Mouse (Mus musculus): ENCODE measurements around the gene 4930447C04Rik.

4930447C04Rik gene

DNA sequence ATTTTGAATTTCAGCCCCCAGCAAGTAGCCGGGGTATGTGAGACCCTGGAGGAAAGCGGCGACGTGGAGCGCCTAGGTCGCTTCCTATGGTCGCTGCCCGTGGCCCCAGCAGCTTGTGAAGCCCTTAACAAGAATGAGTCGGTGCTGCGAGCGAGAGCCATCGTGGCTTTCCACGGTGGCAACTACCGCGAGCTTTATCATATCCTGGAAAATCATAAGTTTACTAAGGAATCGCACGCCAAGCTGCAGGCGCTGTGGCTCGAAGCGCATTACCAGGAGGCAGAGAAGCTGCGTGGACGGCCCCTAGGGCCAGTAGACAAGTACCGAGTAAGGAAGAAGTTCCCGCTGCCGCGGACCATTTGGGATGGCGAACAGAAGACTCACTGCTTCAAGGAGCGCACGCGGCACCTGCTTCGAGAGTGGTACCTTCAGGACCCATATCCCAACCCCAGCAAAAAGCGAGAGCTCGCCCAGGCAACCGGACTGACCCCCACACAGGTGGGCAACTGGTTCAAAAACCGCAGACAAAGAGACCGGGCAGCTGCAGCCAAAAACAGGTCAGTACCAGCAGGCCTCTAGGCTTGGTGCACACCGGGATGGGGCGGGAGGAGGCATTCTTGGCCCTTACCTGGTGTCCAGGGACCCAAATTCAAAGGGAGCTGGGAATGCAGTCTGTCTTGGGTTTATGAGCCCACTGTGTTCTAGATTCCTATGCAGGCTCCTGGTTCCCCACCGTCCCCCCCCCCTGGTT, at the start of gene 4930447C04Rik:
4930447C04Rik (minus strand) TSS at position 704 of the 751 bp plus-strand sequence.
- CTCF ChIA-PET: interaction anchor here in 1 of 4 experiments (2.1 kb wide), 1 partner anchor 106 kb away, joined by 6 read pairs; no protein-coding TSS in a partner anchor
- POLR2A ChIA-PET: interaction anchor here in 1 of 4 experiments (0.6 to 1.3 kb wide), 3 partner anchors 13 to 203 kb away, joined by 3 to 4 read pairs (median 4); no protein-coding TSS in a partner anchor

DNA sequence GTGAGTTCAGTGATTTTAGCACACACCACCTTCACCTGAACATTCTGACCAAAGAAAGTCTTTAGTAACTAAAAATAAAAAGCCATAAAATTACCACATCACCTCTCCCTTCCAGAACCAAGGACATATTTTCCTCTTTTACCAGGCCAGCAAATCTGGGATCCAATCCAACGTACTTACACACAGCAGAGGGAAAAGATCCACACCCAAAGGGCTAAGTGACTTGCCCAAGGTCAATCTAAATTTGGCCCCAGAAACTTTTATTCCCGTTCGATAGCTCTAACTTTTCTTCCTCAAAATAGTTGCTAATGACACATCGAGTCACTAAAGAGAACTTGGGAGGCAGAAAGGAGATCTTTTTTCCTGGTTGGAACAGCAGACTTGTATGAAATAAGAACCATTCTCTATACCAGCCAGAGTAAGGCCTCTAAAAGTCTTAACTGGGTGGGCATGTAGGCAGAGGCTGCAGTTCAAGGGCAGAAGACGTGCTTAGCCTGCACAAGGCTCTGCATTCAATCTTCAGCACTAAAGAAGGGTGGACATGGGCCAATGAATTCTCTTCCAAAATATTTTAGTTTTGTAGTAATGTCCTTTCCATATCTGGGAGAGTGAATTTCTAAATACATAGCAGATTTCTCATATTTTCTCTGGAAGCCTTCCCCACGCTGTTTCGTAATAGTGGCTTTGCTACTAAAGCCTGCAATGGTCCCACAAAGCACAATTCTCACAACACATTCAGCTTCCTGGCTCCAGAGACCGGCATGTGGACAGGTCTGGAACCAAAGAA, 42.7 kb upstream of the 4930447C04Rik start:
- CTCF ChIA-PET: no interaction called here
- POLR2A ChIA-PET: no interaction called here

DNA sequence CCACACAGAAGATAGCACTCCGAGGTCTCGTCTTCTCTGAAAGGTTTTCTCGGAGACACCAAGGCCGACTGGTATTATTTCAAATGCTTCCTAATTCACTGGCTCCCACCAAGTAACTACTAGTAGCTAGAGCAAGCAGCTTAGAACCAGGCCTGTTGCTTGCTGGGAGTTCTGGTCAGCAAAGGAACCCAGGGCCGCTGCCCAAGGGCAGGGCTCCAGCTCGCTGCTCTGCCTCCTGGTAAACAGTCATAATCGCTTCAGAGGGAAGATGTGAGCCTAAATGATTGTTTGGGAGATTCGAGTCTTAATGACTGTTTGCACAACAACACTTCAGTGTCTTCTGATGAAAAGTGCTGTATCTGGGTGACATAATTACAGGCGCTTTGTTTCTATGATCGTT, 42.0 kb upstream of the 4930447C04Rik start:
- CTCF ChIA-PET: no interaction called here
- POLR2A ChIA-PET: no interaction called here

DNA sequence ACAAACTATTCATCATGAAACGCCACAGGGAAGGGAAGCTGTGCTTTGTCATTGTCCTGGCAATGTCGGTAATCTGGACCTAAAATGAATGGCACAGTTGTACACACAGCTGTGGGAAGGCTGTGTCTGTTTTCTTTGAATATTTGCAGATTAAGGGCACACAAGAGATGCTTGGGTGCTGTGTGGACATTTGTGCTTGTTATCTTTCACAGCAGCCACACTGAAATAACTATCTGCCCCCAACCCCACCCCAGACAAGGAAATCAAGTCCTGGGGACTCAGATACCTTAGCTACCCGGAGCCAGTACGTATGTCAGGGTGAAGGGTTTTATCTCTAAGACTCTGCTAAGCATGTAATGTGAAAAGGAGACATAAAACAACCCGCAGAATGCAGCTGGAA, 38.7 kb upstream of the 4930447C04Rik start:
- CTCF ChIA-PET: no interaction called here
- POLR2A ChIA-PET: interaction anchor here in 1 of 4 experiments (0.6 kb wide), 1 partner anchor 442 kb away, joined by 4 read pairs; no protein-coding TSS in a partner anchor

DNA sequence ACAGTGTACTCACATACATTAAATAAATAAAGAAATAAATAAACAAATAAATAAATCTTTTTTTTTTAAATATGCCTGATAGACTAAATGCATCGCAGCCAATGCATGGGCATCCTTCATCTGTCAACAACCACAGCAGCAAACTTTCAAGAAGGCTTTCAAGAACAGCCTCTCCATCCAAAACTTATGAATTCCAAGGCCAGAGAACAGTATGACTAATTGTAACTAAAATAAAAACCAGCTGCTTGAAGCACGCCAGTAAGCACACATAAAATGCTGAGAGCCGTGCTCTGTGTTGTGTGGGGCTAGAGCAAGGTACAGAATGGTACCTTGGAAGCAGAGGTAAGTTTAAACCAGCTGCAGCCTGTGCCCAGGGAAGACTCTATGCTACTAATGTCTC, 37.3 kb upstream of the 4930447C04Rik start:
- ChIA-PET POLR2A (no interaction called here), CTCF (interaction anchor here in 3 of 4 experiments (2.3 to 3.4 kb wide), 3 partner anchors 142 to 516 kb away, joined by 9 to 61 read pairs (median 30); no protein-coding TSS in a partner anchor)

DNA sequence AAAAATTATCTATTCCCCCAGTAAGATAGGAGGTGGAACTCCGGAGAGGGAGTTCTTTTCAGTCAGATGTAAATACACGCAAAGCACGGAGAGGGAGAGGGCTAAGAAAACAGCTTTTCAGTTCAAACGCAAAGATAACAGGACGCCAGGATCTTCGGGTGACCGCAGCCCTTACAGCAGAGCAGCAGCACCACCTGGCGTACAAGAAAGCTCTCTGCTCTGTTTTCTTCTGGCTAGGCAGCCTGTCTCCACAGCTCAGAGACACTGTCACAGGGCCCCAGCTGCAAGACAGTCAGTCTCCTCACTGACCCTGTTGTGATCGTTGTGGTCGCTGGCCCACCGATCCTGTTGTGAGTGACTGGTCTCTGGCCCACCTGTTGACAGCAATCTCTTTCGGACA, 36.1 kb upstream of the 4930447C04Rik start:
- ChIA-PET CTCF (interaction anchor here (0.5 to 3.4 kb wide), 75 partner anchors 8 to 1208 kb away, joined by 3 to 61 read pairs (median 5); no protein-coding TSS in a partner anchor), POLR2A (interaction anchor here in 3 of 4 experiments (0.5 to 2.0 kb wide), 11 partner anchors 21 to 931 kb away, joined by 3 to 9 read pairs (median 4); no protein-coding TSS in a partner anchor)

DNA sequence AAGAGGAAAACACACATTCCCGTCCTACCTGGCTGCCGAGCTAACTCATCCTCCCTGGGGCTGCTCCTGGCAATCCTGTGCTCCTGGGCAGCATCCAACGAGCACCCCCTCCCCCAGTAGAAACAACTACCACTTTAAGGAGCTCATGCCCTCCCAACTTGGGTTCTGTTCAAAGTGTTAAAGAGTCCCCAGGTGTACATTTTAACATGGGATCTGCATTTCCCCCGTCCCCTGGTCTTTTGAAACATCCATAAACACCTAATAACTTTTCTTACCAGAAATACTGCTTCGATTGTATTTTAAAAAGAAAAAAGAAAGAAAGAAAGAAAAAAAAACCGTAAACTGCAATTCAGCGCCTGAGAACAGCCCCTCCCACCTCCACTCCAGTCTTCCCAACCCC, 35.6 kb upstream of the 4930447C04Rik start:
- ChIA-PET CTCF (interaction anchor here (0.5 to 3.4 kb wide), 65 partner anchors 9 to 578 kb away, joined by 3 to 61 read pairs (median 5); no protein-coding TSS in a partner anchor), POLR2A (interaction anchor here in 3 of 4 experiments (0.6 to 2.0 kb wide), 8 partner anchors 21 to 931 kb away, joined by 3 to 9 read pairs (median 4); no protein-coding TSS in a partner anchor)

DNA sequence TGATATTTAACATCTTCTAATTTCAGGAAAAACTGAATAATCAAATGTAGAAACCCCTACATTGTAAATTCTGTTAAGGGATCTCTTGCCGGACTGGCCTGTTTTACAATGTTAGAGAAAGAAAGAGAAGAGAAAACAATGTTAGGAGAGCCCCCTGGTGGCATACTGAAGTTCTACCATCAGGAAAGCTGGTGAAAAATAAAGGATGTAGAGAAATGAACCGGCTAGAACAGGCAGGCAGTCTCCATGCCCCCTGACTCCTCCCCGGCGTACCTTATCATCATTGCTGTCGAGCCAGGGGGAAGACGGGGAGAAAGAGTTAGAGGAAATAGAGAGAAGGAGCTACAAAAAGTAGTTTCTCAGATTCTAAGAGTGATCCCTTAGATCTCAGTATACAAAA, 32.6 kb upstream of the 4930447C04Rik start:
- POLR2A ChIA-PET: interaction anchor here in 3 of 4 experiments (1.3 to 1.6 kb wide), 3 partner anchors 125 to 213 kb away, joined by 3 to 4 read pairs (median 3); no protein-coding TSS in a partner anchor
- CTCF ChIA-PET: interaction anchor here (0.6 to 2.0 kb wide), 29 partner anchors 10 to 660 kb away, joined by 3 to 12 read pairs (median 4); no protein-coding TSS in a partner anchor

DNA sequence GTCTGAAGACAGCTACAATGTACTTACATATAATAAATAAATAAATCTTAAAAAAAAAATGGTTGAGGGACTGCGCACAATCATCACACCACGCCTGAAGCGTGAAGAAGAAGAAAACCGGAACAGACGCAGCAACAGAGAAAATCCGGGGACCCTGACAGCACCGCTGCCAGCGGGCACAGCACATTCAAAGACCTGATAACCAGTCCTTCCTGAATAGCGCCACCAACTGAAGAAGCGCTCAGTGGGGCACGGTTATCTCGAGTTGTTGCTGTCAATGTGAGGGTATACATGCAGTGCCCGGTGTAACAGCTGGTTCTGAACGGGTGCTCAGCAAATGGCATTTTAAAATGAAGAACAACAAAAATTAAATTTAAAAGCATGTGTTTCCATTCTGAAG, 30.0 kb upstream of the 4930447C04Rik start:
- ChIA-PET POLR2A (interaction anchor here in 1 of 4 experiments (0.9 to 1.1 kb wide), 3 partner anchors 8 to 124 kb away, joined by 3 read pairs; no protein-coding TSS in a partner anchor), CTCF (interaction anchor here in 2 of 4 experiments (0.8 to 2.3 kb wide), 3 partner anchors 123 to 135 kb away, joined by 3 to 5 read pairs (median 5); no protein-coding TSS in a partner anchor)

DNA sequence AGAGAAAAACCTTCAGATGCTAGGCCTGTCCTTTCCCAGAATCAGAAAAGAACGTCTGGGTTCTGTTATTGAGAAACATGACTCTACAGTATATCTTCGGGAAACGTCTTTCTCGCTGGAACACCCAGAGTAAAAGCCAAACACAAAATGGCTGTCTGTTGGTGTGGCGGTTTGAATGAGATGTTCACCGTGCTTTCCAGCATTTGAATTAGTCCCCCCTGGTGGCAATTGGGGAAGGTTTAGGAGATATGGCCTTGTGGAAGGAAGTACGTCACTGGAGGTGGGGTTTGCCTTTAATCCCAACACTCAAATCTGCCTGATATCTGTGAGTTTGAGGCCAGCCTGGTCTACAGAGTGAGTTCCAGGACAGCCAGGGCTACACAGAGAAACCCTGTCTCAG, 27.0 kb upstream of the 4930447C04Rik start:
- ChIA-PET POLR2A (interaction anchor here in 1 of 4 experiments (0.8 kb wide), 1 partner anchor 109 kb away, joined by 3 read pairs; no protein-coding TSS in a partner anchor), CTCF (interaction anchor here in 3 of 4 experiments (0.9 to 1.4 kb wide), 4 partner anchors 9 to 493 kb away, joined by 3 read pairs; no protein-coding TSS in a partner anchor)

DNA sequence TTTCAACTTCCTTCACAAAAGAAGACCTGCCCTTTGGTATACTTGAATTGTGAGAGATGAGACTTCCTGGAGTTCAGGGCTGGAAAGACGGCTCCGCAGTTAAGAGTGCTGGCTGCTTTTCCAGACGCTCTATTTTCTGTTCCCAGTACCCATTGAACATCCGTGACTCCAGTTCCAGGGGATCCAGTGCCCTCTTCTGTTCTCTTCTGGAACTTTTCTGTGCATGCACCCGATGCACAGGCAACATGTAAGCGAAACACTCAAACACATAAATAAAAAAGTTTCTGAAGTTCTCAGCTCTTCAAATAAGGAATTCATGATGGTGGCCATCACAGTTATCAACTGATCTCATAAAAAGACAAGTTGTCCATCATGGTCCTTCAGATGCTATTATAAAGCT, 22.2 kb upstream of the 4930447C04Rik start:
- CTCF ChIA-PET: interaction anchor here in 3 of 4 experiments (0.6 to 2.7 kb wide), 6 partner anchors 9 to 128 kb away, joined by 3 to 10 read pairs (median 5); no protein-coding TSS in a partner anchor
- POLR2A ChIA-PET: interaction anchor here in 1 of 4 experiments (0.6 kb wide), 1 partner anchor 8 kb away, joined by 3 read pairs; no protein-coding TSS in a partner anchor

DNA sequence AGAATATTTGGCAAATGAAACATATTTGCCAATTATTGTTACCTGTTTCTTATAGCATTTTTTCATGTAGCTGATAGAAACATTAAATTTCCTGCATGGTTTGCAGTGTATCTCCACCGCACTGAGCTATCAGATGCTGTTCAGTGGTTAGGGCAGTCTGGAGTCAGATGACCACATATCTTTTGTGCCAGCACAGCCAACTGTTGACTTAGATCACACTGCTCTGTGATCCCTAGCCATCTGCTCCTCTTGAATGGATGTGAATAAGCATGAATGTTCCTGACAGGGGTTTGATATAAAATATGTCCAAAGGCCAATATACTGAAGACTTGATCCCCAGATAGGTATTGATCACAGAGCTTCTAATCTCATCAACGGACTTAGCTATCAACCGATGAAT, 17.9 kb upstream of the 4930447C04Rik start:
- ChIA-PET POLR2A (interaction anchor here in 2 of 4 experiments (0.7 to 1.2 kb wide), 2 partner anchors 12 to 524 kb away, joined by 3 read pairs; no protein-coding TSS in a partner anchor), CTCF (no interaction called here)

DNA sequence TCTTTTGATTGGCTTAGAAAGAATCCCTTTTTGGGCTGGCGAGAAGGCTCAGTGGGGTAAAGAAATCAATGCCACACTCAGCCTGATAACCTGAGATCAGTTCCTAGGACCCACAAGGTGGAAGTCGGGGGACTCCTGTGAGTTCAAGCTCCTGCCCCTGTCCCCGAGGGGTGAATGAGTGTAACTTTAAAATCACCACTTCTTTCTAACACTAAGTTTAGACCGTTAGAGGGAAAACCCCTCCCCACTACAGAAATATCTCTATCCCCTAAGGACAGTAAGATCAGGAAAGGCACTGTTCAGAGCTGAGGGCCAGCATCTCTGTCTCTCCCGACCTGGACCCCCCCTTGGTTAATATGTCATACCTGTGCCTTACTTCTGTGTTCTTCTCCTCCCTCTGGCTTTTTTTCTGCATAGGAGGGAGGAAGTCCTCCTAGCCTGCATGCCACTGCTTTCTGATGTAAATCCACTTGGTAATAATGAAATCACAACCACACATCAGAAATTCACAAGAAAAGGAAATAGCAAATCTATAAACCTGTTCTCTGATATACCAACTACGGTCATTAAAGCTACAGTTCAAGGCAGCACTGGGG, 17.4 kb upstream of the 4930447C04Rik start:
- ChIA-PET POLR2A (interaction anchor here in 1 of 4 experiments (1.2 kb wide), 1 partner anchor 12 kb away, joined by 3 read pairs; no protein-coding TSS in a partner anchor), CTCF (interaction anchor here in 1 of 4 experiments (0.6 to 1.1 kb wide), 2 partner anchors 193 to 496 kb away, joined by 3 read pairs; no protein-coding TSS in a partner anchor)

DNA sequence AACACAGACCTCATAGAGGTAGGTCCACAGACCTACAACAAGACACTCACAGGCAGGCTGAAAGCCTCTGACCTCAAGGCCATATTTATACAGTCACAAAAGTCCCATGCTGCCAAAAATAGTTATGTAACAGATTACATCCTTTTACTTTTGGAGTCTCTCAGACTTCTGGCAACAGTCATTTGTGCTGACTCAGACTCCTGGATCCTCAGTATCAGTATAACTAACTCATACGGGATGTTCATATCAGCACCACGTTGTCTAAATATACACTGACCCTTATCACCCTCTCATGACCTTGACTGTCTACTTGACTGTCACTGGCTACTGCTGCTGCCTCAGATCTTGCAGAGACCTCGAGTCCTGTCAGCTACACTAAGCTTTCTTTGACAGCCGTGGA, 14.3 kb upstream of the 4930447C04Rik start:
- POLR2A ChIA-PET: interaction anchor here in 1 of 4 experiments (1.4 kb wide), 1 partner anchor 11 kb away, joined by 3 read pairs; no protein-coding TSS in a partner anchor

DNA sequence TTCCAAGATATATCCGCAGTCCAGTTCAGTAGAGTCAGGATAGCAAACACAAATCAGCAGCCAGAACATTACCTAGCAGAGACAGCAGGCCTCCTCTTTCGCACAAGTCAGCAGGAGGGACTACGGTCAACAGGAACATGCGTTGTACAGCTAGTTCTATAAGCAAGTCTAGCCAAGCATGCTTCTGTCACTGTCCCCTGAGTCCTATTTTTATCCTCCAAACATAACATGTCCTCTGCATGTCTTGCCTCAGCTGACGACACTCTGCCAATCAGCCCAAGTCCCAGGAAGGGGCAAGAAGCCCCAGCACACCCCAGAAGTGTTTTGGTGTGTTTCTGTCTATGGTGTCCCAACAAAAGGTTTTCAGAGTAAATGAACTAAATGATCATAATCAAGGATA, 13.3 kb upstream of the 4930447C04Rik start:
- CTCF ChIA-PET: interaction anchor here in 2 of 4 experiments (0.7 kb wide), 2 partner anchors 284 to 1111 kb away, joined by 4 read pairs; no protein-coding TSS in a partner anchor

More for the DNA sequence above, 14.3 kb upstream of the 4930447C04Rik start:
- CTCF ChIA-PET: interaction anchor here in 1 of 4 experiments (0.6 kb wide), 1 partner anchor 33 kb away, joined by 9 read pairs; no protein-coding TSS in a partner anchor

DNA sequence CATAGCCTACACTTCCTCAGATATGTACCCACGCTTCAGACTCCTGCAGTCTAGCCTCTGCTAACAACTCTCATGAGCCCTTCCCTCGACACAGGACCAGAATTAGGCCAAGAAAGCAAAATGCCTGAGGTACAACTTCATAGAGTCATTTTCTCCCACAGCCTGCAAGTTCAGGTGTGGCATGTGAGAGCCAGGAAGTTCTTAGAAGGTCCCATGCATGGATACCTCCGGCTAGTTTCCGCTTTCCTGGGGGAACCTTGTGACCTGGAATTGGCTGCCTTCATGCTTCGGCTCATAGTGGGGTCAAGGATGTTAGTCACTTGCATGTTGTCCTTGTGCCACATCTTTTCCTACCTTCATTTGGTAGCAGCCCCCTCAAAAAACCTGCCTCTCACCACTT, 12.5 kb upstream of the 4930447C04Rik start:
- CTCF ChIA-PET: interaction anchor here in 1 of 4 experiments (1.3 kb wide), 1 partner anchor 38 kb away, joined by 8 read pairs; no protein-coding TSS in a partner anchor

More for the DNA sequence above, 13.3 kb upstream of the 4930447C04Rik start:
- POLR2A ChIA-PET: interaction anchor here in 1 of 4 experiments (0.6 to 1.6 kb wide), 4 partner anchors 8 to 596 kb away, joined by 3 to 4 read pairs (median 3); partner anchors contain the start of gene Six6

DNA sequence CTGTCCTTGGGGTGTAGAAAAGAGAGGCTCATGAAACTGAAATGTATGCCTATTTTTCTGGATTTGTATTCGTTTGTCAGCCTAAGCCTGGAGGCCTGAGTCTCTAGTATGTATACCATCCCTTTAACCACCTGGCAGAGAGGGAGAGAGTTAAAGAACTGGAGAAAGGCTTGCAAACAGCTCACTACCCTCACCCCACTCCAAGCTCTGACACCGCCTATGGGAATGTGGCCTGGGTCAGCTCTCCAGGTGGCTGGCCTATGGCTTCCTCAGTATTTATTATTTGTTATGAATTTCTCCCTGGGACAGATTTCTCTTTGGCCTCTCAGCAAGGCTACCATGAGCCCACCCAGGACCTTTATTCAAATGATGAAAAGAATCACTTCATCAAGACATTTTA, 6.8 kb upstream of the 4930447C04Rik start:
- ChIA-PET POLR2A (interaction anchor here in 2 of 4 experiments (0.5 to 1.0 kb wide), 4 partner anchors 8 to 1605 kb away, joined by 3 to 11 read pairs (median 3); no protein-coding TSS in a partner anchor), CTCF (no interaction called here)

More for the DNA sequence above, 12.5 kb upstream of the 4930447C04Rik start:
- POLR2A ChIA-PET: interaction anchor here in 1 of 4 experiments (1.6 kb wide), 1 partner anchor 13 kb away, joined by 4 read pairs; the partner anchor contains the start of gene Six6

Data from embryonic stem cell, embryonic (primary cell).